Mouse (Mus musculus) midbrain, embryonic 12.5 days (tissue): ENCODE measurements around the gene Rtp3. TPM values are rescaled to one million over a fixed set of nuclear protein-coding genes. Genes with fewer than 3 reads are reported as not detected.

Source experiments
- ATAC-seq: fragments of 200-750 bp; cut with Nextera tagmentation; 2 replicates; pipeline ENCODE4 v1.8.0; 2017; ENCODE audit warnings: low read depth, moderate TSS enrichment, moderate library complexity; ENCODE audit not compliant: low FRiP score
- H3K27ac ChIP-seq: fragments of 300-500 bp; sonication (generic); replicated peaks from 2 replicates; pipeline ENCODE4 v1.5.1; 2016; ENCODE audit warnings: mild to moderate bottlenecking
- H3K27me3 ChIP-seq: fragments of 300-500 bp; sonication (generic); 2 replicates; pipeline ENCODE4 v1.6.1; 2016; ENCODE audit warnings: mild to moderate bottlenecking
- H3K36me3 ChIP-seq: fragments of 300-500 bp; sonication (generic); 2 replicates; pipeline ENCODE4 v1.6.1; 2016
- H3K4me1 ChIP-seq: fragments of 300-500 bp; sonication (generic); 2 replicates; pipeline ENCODE4 v1.6.1; 2016
- H3K4me2 ChIP-seq: fragments of 300-500 bp; sonication (generic); replicated peaks from 2 replicates; pipeline ENCODE4 v1.6.1; 2016; ENCODE audit warnings: mild to moderate bottlenecking, moderate library complexity
- H3K4me3 ChIP-seq: fragments of 300-500 bp; sonication (generic); 2 replicates; pipeline ENCODE4 v1.5.1; 2016; ENCODE audit warnings: mild to moderate bottlenecking
- H3K9ac ChIP-seq: fragments of 300-500 bp; sonication (generic); replicated peaks from 2 replicates; pipeline ENCODE4 v1.6.1; 2016; ENCODE audit warnings: mild to moderate bottlenecking, moderate library complexity
- H3K9me3 ChIP-seq: fragments of 300-500 bp; sonication (generic); 2 replicates; pipeline ENCODE4 v1.6.1; 2016; ENCODE audit warnings: mild to moderate bottlenecking
- WGBS: fragments of 180-500 bp; shearing (Covaris S2); methylation state at CpG from one replicate; pipeline ENCODE4 v1.1.7; 2016; 5-methylcytosine and 5-hydroxymethylcytosine counted together
- polyA plus RNA-seq: library from polyadenylated mRNA; unstranded; fragments of >200 nt; fragmentation: Nextera tagmentation; extraction: Ambion mirVana; gene quantifications from 2 replicates; pipeline ENCODE4 v1.2.1, GENCODE M21; 2016

Rtp3 gene
- polyA plus RNA-seq, 1 experiment from 2014 or later: not detected

- Histone ChIP-seq H3K4me1 (no peaks in the 10 kb centered on the region), H3K9ac (no peak overlapping the region), H3K9me3 (no peaks in the 10 kb centered on the region), H3K4me3 (no peak overlapping the region), H3K36me3 (no peaks in the 10 kb centered on the region), H3K27me3 (no peaks in the 10 kb centered on the region), H3K4me2 (no peak overlapping the region), H3K27ac (no peak overlapping the region)
- WGBS: 94% methylated on average over 2 of the region's 2 CpGs
- no peak for ATAC-seq
Measured at GRCm38 (mm10) chr9:110999056-110999455, 8.7 kb upstream of the Rtp3 start.

- Histone ChIP-seq H3K36me3 (no peaks in the 10 kb centered on the region), H3K4me1 (no peaks in the 10 kb centered on the region), H3K27ac (no peak overlapping the region), H3K4me3 (no peak overlapping the region), H3K4me2 (no peak overlapping the region), H3K27me3 (no peaks in the 10 kb centered on the region), H3K9ac (no peak overlapping the region), H3K9me3 (no peaks in the 10 kb centered on the region)
- no peak for ATAC-seq
- WGBS: 4% methylated on average over 5 of the region's 5 CpGs
Measured at GRCm38 (mm10) chr9:110997245-110997644, 6.9 kb upstream of the Rtp3 start.

- Histone ChIP-seq H3K9ac (no peak overlapping the region), H3K4me2 (peak overlapping the region; percentile 51), H3K27me3 (no peaks in the 10 kb centered on the region), H3K36me3 (no peaks in the 10 kb centered on the region), H3K9me3 (no peaks in the 10 kb centered on the region), H3K4me3 (peak overlapping the region; percentile 46), H3K4me1 (no peaks in the 10 kb centered on the region), H3K27ac (0 out of 2 replicates have a peak overlapping the region, but pooled peaks have one; percentile 35)
- peak; percentile 83 for ATAC-seq
- WGBS: 11% methylated on average over 13 of the region's 13 CpGs
Measured at GRCm38 (mm10) chr9:110994716-110995172, 4.4 kb upstream of the Rtp3 start.

GRCm38 (mm10) chr9:110993281-110993709 lies 2.9 kb upstream of the Rtp3 start:
- Histone ChIP-seq H3K4me3 (no peak overlapping the region), H3K36me3 (no peaks in the 10 kb centered on the region), H3K9ac (no peak overlapping the region), H3K4me2 (no peak overlapping the region), H3K4me1 (no peaks in the 10 kb centered on the region), H3K27ac (no peak overlapping the region), H3K27me3 (no peaks in the 10 kb centered on the region), H3K9me3 (no peaks in the 10 kb centered on the region)
- WGBS: 30% methylated on average over 3 of the region's 3 CpGs
- no peak for ATAC-seq

GRCm38 (mm10) chr9:110989543-110989942 lies 840 bp downstream of the Rtp3 start:
- Histone ChIP-seq H3K36me3 (no peaks in the 10 kb centered on the region), H3K27me3 (no peaks in the 10 kb centered on the region), H3K9me3 (no peaks in the 10 kb centered on the region), H3K9ac (no peak overlapping the region), H3K4me2 (no peak overlapping the region), H3K4me3 (no peak overlapping the region), H3K27ac (no peak overlapping the region), H3K4me1 (no peaks in the 10 kb centered on the region)
- 93% methylated on average over 2 of the region's 2 CpGs for WGBS
- ATAC-seq: no peak

- Histone ChIP-seq H3K27me3 (no peaks in the 10 kb centered on the region), H3K36me3 (no peaks in the 10 kb centered on the region), H3K4me3 (no peak overlapping the region), H3K27ac (no peak overlapping the region), H3K9me3 (no peaks in the 10 kb centered on the region), H3K4me2 (no peak overlapping the region), H3K9ac (no peak overlapping the region), H3K4me1 (no peaks in the 10 kb centered on the region)
- WGBS: 75% methylated on average over 4 of the region's 4 CpGs
- no peak for ATAC-seq
Measured at GRCm38 (mm10) chr9:110989141-110989540, 1.2 kb downstream of the Rtp3 start.

- WGBS: 81% methylated on average over 3 of the region's 3 CpGs
Measured at GRCm38 (mm10) chr9:110988078-110988477, 2.3 kb downstream of the Rtp3 start.

GRCm38 (mm10) chr9:110987331-110987730 lies 3.1 kb downstream of the Rtp3 start:
- Histone ChIP-seq H3K4me1 (no peaks in the 10 kb centered on the region), H3K9ac (no peak overlapping the region), H3K27me3 (no peaks in the 10 kb centered on the region), H3K4me2 (no peak overlapping the region), H3K9me3 (no peaks in the 10 kb centered on the region), H3K36me3 (no peaks in the 10 kb centered on the region), H3K4me3 (no peak overlapping the region), H3K27ac (no peak overlapping the region)
- no peak for ATAC-seq
- 68% methylated on average over 4 of the region's 4 CpGs for WGBS

More at GRCm38 (mm10) chr9:110988078-110988477, 2.3 kb downstream of the Rtp3 start:
- Histone ChIP-seq H3K27me3 (no peaks in the 10 kb centered on the region), H3K36me3 (no peaks in the 10 kb centered on the region), H3K9me3 (no peaks in the 10 kb centered on the region), H3K4me1 (no peaks in the 10 kb centered on the region), H3K4me3 (no peak overlapping the region), H3K27ac (no peak overlapping the region), H3K4me2 (no peak overlapping the region), H3K9ac (no peak overlapping the region)
- no peak for ATAC-seq

GRCm38 (mm10) chr9:110985951-110986350 lies 4.4 kb downstream of the Rtp3 start:
- no peak overlapping the region for H3K9ac ChIP-seq
- no peaks in the 10 kb centered on the region for H3K36me3 ChIP-seq
- H3K4me3 ChIP-seq: no peak overlapping the region
- no peaks in the 10 kb centered on the region for H3K4me1 ChIP-seq
- no peak overlapping the region for H3K27ac ChIP-seq
- H3K9me3 ChIP-seq: no peaks in the 10 kb centered on the region
- 87% methylated on average over 8 of the region's 8 CpGs for WGBS
- no peaks in the 10 kb centered on the region for H3K27me3 ChIP-seq
- ATAC-seq: no peak
- H3K4me2 ChIP-seq: no peak overlapping the region

GRCm38 (mm10) chr9:110985541-110985940 lies 4.8 kb downstream of the Rtp3 start:
- H3K9ac ChIP-seq: no peak overlapping the region
- no peak overlapping the region for H3K27ac ChIP-seq
- no peaks in the 10 kb centered on the region for H3K27me3 ChIP-seq
- no peak for ATAC-seq
- WGBS: 92% methylated on average over 5 of the region's 5 CpGs
- no peaks in the 10 kb centered on the region for H3K36me3 ChIP-seq
- H3K4me3 ChIP-seq: no peak overlapping the region
- no peak overlapping the region for H3K4me2 ChIP-seq
- H3K9me3 ChIP-seq: no peaks in the 10 kb centered on the region
- H3K4me1 ChIP-seq: no peaks in the 10 kb centered on the region

GRCm38 (mm10) chr9:110984096-110984495 lies 6.3 kb downstream of the Rtp3 start:
- no peak for ATAC-seq

GRCm38 (mm10) chr9:110982351-110982750 lies 8.0 kb downstream of the Rtp3 start:
- H3K27me3 ChIP-seq: no peaks in the 10 kb centered on the region
- no peak overlapping the region for H3K27ac ChIP-seq
- H3K9me3 ChIP-seq: no peaks in the 10 kb centered on the region
- no peak overlapping the region for H3K4me3 ChIP-seq
- WGBS: 64% methylated on average over 4 of the region's 4 CpGs
- no peaks in the 10 kb centered on the region for H3K4me1 ChIP-seq
- no peak for ATAC-seq
- no peak overlapping the region for H3K4me2 ChIP-seq
- H3K9ac ChIP-seq: no peak overlapping the region
- no peaks in the 10 kb centered on the region for H3K36me3 ChIP-seq

More at GRCm38 (mm10) chr9:110984096-110984495, 6.3 kb downstream of the Rtp3 start:
- Histone ChIP-seq H3K4me1 (no peaks in the 10 kb centered on the region), H3K4me3 (no peak overlapping the region), H3K27ac (no peak overlapping the region), H3K9me3 (no peaks in the 10 kb centered on the region), H3K36me3 (no peaks in the 10 kb centered on the region), H3K4me2 (no peak overlapping the region), H3K27me3 (no peaks in the 10 kb centered on the region), H3K9ac (no peak overlapping the region)
- WGBS: 90% methylated on average over 9 of the region's 9 CpGs

- Histone ChIP-seq H3K4me2 (no peak overlapping the region), H3K27me3 (no peaks in the 10 kb centered on the region), H3K4me1 (no peaks in the 10 kb centered on the region), H3K9me3 (no peaks in the 10 kb centered on the region), H3K36me3 (no peaks in the 10 kb centered on the region), H3K27ac (no peak overlapping the region), H3K4me3 (no peak overlapping the region), H3K9ac (no peak overlapping the region)
- no peak for ATAC-seq
- 92% methylated on average over 11 of the region's 11 CpGs for WGBS
Measured at GRCm38 (mm10) chr9:110979411-110979810, 11.0 kb downstream of the Rtp3 start.
